Mouse (Mus musculus): ENCODE measurements at regions not wholly inside any gene's neighbourhood (a gene's known extent, or its start where the extent isn't known, plus 50 kb on each side); places are given as distances from the start of the nearest gene placed in this dataset.

DNA sequence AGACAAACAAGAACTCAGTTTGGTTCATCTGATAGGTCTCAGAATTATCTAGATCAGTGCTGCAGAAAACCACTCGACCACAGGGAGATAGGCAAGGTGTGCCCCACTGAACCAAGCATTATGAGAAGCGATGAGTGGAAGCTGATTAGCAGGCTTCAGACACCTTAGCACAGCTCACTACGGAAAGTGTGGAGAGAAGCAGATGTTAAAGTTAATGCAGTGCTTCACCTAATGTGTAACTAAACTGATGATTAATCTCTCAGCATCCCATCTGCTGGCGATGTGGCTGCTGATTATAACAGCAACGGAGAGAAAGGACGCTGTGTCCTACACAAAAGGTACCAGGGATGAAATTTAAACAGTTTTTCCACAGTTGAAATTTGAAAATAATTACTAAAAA lies 1517.8 kb upstream of the Pcdh20 start:
- 59% methylated on average over 6 of the region's 6 CpGs for WGBS

GRCm38 (mm10) chr14:89986072-89986471 lies 1514.9 kb upstream of the Pcdh20 start:
- H3K27ac ChIP-seq: no peak overlapping the region
- H3K9ac ChIP-seq: no peak overlapping the region
- no peak overlapping the region for H3K4me2 ChIP-seq
- 17% methylated on average over 1 of the region's 1 CpGs for WGBS
- H3K4me1 ChIP-seq: peaks cover 8% of the 10 kb centered on the region; the same call in 1 of the 2 replicates
- H3K36me3 ChIP-seq (ENCODE audit: poor library complexity, severe bottlenecking): no peaks in the 10 kb centered on the region
- H3K27me3 ChIP-seq: no peaks in the 10 kb centered on the region
- ATAC-seq: no peak
- no peak overlapping the region for H3K4me3 ChIP-seq
- no peaks in the 10 kb centered on the region for H3K9me3 ChIP-seq (replicated peaks)

More for the DNA sequence above, 1517.8 kb upstream of the Pcdh20 start:
- ATAC-seq: peak; percentile 36; the same call in 1 of the 2 replicates
- H3K27me3 ChIP-seq: no peaks in the 10 kb centered on the region
- peaks cover 8% of the 10 kb centered on the region; the same call in 1 of the 2 replicates for H3K4me1 ChIP-seq
- no peak overlapping the region for H3K4me2 ChIP-seq
- H3K9ac ChIP-seq: no peak overlapping the region
- H3K36me3 ChIP-seq (ENCODE audit: poor library complexity, severe bottlenecking): no peaks in the 10 kb centered on the region
- H3K27ac ChIP-seq: no peak overlapping the region
- no peaks in the 10 kb centered on the region for H3K9me3 ChIP-seq (replicated peaks)
- H3K4me3 ChIP-seq: no peak overlapping the region

DNA sequence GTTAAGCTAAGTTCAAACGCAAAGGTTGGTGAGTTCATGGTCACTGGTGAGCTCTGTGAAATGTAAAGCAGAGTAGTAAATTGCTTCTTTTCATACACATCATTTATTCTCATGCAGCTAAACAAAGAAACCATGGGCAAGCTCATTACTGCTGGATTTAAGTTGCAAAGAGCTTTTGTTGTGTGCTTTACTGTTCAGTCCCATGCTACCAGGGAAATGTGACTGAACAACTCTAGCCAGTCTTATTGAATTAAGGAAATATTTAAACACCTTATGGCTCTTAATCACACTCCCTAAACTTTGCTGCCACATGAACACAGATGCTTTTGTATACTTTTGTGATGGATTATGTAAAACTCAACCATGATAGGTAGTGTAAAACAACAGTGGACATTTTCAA lies 1514.4 kb upstream of the Pcdh20 start:
- 6% methylated on average over 1 of the region's 1 CpGs for WGBS
- peaks cover 8% of the 10 kb centered on the region; the same call in 1 of the 2 replicates for H3K4me1 ChIP-seq
- no peak overlapping the region for H3K9ac ChIP-seq
- H3K36me3 ChIP-seq (ENCODE audit: poor library complexity, severe bottlenecking): no peaks in the 10 kb centered on the region
- H3K27me3 ChIP-seq: no peaks in the 10 kb centered on the region
- no peak overlapping the region for H3K27ac ChIP-seq
- H3K4me3 ChIP-seq: no peak overlapping the region
- no peaks in the 10 kb centered on the region for H3K9me3 ChIP-seq (replicated peaks)
- peak; percentile 55; the same call in 1 of the 2 replicates for ATAC-seq
- no peak overlapping the region for H3K4me2 ChIP-seq

Data from forebrain, embryonic 13.5 days (tissue).